Mouse (Mus musculus) C2C12 (cell line): ENCODE measurements around the gene Prdm10.

Source experiments
- CEBPB ChIP-seq: IDR thresholded peaks from one replicate; pipeline ENCODE4 v1.6.1; 2011; ENCODE audit warnings: low read depth, mild to moderate bottlenecking, control low read depth, moderate library complexity
- MAX ChIP-seq: IDR thresholded peaks from one replicate; pipeline ENCODE4 v1.6.1; 2011; ENCODE audit warnings: mild to moderate bottlenecking, control low read depth

GRCm38 (mm10) chr9:31412165-31412564 lies 131.8 kb downstream of the Prdm10 start:
- no peak for TF ChIP-seq MAX
- TF ChIP-seq CEBPB, result no peak
